Mouse (Mus musculus): ENCODE results near the gene Mettl26. TPM values are rescaled to one million over a fixed set of nuclear protein-coding genes. Genes with fewer than 3 reads are reported as not detected.

Mettl26 gene
- total and polyA plus RNA-seq, 2 experiments from 2014 or later: 64.8 to 67.3 TPM

DNA sequence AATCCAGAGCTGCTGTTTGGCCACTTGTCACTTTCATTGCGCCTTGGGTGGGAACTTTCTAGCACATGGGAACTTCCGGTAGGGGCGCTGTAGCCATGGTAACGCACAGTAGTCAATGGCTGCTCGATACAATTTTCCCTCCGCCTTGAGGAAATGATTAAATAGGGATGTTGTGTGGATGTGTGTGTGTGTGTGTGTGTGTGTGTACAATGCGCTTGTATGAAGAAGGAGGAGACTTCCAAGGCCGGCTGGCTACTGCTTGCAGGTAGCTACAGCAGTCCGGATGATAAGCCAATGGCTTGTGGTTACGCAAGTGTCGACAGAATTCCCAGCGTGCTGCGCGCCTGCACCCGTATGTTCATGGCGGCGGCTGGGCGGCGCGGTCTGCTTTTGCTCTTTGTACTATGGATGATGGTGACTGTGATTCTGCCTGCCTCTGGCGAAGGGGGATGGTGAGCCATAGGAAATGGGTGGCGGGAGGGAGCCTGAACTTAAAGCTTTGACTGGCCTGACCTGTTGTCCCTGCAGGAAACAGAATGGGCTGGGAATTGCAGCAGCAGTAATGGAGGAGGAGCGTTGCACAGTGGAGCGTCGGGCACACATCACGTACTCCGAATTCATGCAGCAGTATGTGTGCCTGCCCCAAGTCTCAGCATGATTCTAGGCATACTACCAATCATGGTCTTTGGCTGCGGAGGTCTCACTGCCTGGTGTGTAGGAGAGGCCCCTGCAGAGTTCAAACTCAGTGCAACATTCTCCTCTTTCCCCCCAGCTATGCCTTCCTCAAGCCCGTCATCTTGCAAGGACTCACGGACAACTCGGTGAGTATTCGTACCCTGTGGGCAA, 45.9 kb upstream of the Mettl26 start, which contains the start of gene Jmjd8:
Gene Jmjd8 (plus strand): TSS at position 156 of the 846 bp plus-strand sequence.
- peak; percentile 58 for ATAC-seq (ENCODE audit: low FRiP score)
- Histone ChIP-seq H3K4me3 (ENCODE audit: low read depth, low read length) (peak within 1 kb of the TSS; percentile 55), H3K27ac (ENCODE audit: low read depth, low read length) (peak within 1 kb of the TSS; percentile 95), H3K9ac (replicated peaks; ENCODE audit: low read length, poor library complexity, severe bottlenecking) (peak within 1 kb of the TSS; percentile 78), H3K4me1 (ENCODE audit: insufficient read depth, low read length) (peaks cover 28% of the 10 kb centered on the region), H3K4me2 (ENCODE audit: low read depth, low read length, poor library complexity, severe bottlenecking) (peak within 1 kb of the TSS; percentile 72), H3K9me3 (ENCODE audit: low read length) (no peaks in the 10 kb centered on the region), H3K36me3 (ENCODE audit: insufficient read depth, low read length) (peaks cover 37% of the 10 kb centered on the region), H3K27me3 (ENCODE audit: insufficient read depth, low read length) (no peaks in the 10 kb centered on the region)
- peak; percentile 79 for TF ChIP-seq CTCF (IDR thresholded peaks at IDR 0.05)
- DNase-seq (ENCODE audit: low spot score): peak; percentile 95
- WGBS: 1% methylated on average over 32 of the region's 32 CpGs

DNA sequence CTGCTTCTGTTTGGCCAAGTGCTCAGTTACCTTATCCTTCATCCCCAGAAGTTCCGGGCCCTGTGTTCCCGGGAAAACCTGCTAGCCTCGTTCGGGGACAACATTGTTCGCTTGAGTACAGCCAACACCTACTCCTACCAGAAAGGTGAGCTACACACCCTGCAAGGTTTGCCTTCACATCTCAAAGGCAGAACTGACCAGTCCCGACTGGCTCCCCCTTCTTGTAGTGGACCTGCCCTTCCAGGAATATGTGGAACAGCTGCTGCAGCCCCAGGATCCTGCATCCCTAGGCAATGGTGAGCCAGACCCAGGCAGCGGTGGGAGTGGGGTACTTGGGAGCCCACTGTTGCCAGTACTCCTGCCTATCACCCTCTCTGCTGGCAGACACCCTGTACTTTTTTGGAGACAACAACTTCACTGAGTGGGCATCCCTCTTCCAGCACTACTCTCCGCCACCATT, 45.3 kb upstream of the Mettl26 start:
- Histone ChIP-seq H3K4me1 (ENCODE audit: insufficient read depth, low read length) (peaks cover 28% of the 10 kb centered on the region), H3K9me3 (ENCODE audit: low read length) (no peaks in the 10 kb centered on the region), H3K36me3 (ENCODE audit: insufficient read depth, low read length) (peaks cover 37% of the 10 kb centered on the region), H3K4me2 (ENCODE audit: low read depth, low read length, poor library complexity, severe bottlenecking) (peak overlapping the region; percentile 72), H3K27me3 (ENCODE audit: insufficient read depth, low read length) (no peaks in the 10 kb centered on the region), H3K9ac (replicated peaks; ENCODE audit: low read length, poor library complexity, severe bottlenecking) (peak overlapping the region; percentile 78), H3K4me3 (ENCODE audit: low read depth, low read length) (peak overlapping the region; percentile 55), H3K27ac (ENCODE audit: low read depth, low read length) (peak overlapping the region; percentile 95)
- WGBS: 47% methylated on average over 8 of the region's 8 CpGs
- DNase-seq (ENCODE audit: low spot score) (no peak), ATAC-seq (ENCODE audit: low FRiP score) (no peak)
- TF ChIP-seq CTCF (IDR thresholded peaks at IDR 0.05): no peak

DNA sequence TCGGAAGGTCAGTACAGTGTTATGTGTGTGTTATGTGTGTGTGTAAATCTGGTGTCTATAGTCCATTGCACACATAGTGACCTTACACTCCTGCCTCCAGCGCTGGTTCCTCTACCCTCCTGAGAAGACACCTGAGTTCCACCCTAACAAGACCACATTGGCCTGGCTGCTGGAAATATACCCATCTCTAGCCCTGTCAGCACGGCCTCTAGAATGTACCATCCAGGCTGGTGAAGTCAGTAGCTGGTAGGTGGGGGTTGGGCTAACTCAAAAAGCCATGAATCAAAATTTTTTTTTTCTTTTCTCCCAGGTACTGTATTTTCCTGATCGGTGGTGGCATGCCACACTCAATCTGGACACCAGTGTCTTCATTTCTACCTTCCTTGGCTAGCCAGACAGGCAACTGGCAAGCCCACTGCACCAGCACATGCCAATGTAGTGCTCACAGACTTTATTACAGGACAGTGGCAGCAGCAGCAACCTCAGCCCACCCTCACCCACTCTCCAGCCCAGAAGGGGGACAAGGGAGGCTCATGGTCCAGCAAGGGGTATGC, 44.6 kb upstream of the Mettl26 start:
- no peaks in the 10 kb centered on the region for H3K27me3 ChIP-seq (ENCODE audit: insufficient read depth, low read length)
- peaks cover 31% of the 10 kb centered on the region for H3K4me1 ChIP-seq (ENCODE audit: insufficient read depth, low read length)
- no peak overlapping the region for H3K27ac ChIP-seq (ENCODE audit: low read depth, low read length)
- peak overlapping the region; percentile 72 for H3K4me2 ChIP-seq (ENCODE audit: low read depth, low read length, poor library complexity, severe bottlenecking)
- no peak for TF ChIP-seq CTCF (IDR thresholded peaks at IDR 0.05)
- peaks cover 43% of the 10 kb centered on the region for H3K36me3 ChIP-seq (ENCODE audit: insufficient read depth, low read length)
- H3K9ac ChIP-seq (replicated peaks; ENCODE audit: low read length, poor library complexity, severe bottlenecking): no peak overlapping the region
- WGBS: 85% methylated on average over 4 of the region's 4 CpGs
- no peak overlapping the region for H3K4me3 ChIP-seq (ENCODE audit: low read depth, low read length)
- no peak for ATAC-seq (ENCODE audit: low FRiP score)
- no peaks in the 10 kb centered on the region for H3K9me3 ChIP-seq (ENCODE audit: low read length)
- no peak for DNase-seq (ENCODE audit: low spot score)

DNA sequence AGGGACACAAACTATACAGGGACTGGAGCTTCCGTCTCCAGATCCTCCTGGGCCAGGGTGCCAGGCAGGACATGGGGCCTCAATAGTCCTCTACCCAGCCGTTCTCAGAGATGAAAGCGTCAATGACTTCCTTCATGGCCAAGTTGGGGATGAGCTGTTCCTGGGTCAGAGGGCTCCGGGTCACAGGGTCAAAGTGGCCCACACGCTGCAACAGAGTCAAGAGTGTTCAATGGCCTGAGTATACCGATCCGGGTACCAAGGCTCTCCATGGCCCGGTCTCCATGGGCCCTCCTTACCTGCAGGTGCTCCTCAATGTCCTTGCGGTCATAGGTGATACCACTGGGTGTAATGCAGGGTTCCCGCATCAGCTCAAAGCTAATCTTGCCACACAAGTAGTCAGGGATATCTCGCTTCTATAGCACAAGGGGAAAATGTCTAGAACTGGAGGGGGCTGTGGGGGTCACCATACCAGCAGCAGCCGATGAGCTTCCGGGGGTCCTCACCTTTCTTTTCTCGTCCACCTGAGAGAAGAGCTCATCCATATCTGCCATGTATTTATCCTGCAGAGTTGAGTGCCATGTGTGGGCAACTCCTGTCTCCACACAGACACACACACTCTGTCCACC, 44.0 kb upstream of the Mettl26 start:
- no peak overlapping the region for H3K27ac ChIP-seq (ENCODE audit: low read depth, low read length)
- H3K36me3 ChIP-seq (ENCODE audit: insufficient read depth, low read length): peaks cover 49% of the 10 kb centered on the region
- H3K4me2 ChIP-seq (ENCODE audit: low read depth, low read length, poor library complexity, severe bottlenecking): peak overlapping the region; percentile 76; the same call in 1 of the 2 replicates
- peaks cover 33% of the 10 kb centered on the region for H3K4me1 ChIP-seq (ENCODE audit: insufficient read depth, low read length)
- no peak for ATAC-seq (ENCODE audit: low FRiP score)
- no peaks in the 10 kb centered on the region for H3K27me3 ChIP-seq (ENCODE audit: insufficient read depth, low read length)
- WGBS: 85% methylated on average over 14 of the region's 14 CpGs
- H3K4me3 ChIP-seq (ENCODE audit: low read depth, low read length): no peak overlapping the region
- no peak for TF ChIP-seq CTCF (IDR thresholded peaks at IDR 0.05)
- no peak overlapping the region for H3K9ac ChIP-seq (replicated peaks; ENCODE audit: low read length, poor library complexity, severe bottlenecking)
- H3K9me3 ChIP-seq (ENCODE audit: low read length): no peaks in the 10 kb centered on the region
- DNase-seq (ENCODE audit: low spot score): no peak

DNA sequence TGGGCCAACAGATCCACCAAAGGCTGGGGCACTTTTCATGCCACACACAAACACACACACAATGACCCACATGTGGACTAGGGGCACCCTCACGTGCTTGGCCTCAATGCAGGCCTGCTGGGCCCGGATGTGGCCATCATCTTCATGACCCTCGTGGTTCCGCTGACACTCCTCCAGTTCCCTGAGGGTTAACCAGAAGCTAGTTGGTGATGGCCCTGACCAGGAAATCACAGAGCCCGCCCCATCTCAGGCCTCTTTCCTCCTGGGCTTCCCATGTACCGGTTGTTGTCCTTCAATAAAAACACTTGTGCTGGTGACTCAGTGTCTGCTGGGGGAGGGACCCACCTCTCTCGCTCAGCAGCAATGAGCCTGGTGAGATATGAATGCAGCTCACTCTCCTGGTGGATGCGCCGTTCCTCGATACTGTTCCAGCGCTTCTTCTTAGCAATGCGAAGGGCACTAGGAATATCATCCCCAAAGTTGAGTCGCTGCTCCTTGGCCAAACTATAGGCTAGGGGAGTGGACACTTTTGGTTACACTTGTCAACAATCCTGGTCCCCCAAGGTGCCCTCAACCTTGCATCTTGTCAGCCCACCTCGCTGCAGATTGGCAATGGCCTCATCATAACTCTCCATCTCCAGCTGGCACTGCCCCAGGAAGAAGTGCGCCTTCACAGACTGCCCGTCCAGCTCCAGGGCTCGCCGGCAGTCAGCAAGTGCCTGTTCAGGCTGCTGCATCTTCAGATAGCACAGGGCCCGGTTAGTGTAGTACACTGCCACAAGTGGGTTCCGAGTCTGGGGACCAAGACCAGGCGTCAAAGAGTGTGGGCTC, 43.2 kb upstream of the Mettl26 start:
- no peak for TF ChIP-seq CTCF (IDR thresholded peaks at IDR 0.05)
- H3K9ac ChIP-seq (replicated peaks; ENCODE audit: low read length, poor library complexity, severe bottlenecking): peak overlapping the region; percentile 86
- H3K4me3 ChIP-seq (ENCODE audit: low read depth, low read length): peak overlapping the region; percentile 81
- ATAC-seq (ENCODE audit: low FRiP score) (no peak), DNase-seq (ENCODE audit: low spot score) (no peak)
- peak overlapping the region; percentile 96 for H3K27ac ChIP-seq (ENCODE audit: low read depth, low read length)
- no peaks in the 10 kb centered on the region for H3K27me3 ChIP-seq (ENCODE audit: insufficient read depth, low read length)
- H3K4me1 ChIP-seq (ENCODE audit: insufficient read depth, low read length): peaks cover 39% of the 10 kb centered on the region
- no peaks in the 10 kb centered on the region for H3K9me3 ChIP-seq (ENCODE audit: low read length)
- H3K36me3 ChIP-seq (ENCODE audit: insufficient read depth, low read length): peaks cover 45% of the 10 kb centered on the region
- WGBS: 63% methylated on average over 21 of the region's 21 CpGs
- peak overlapping the region; percentile 76 for H3K4me2 ChIP-seq (ENCODE audit: low read depth, low read length, poor library complexity, severe bottlenecking)

All from midbrain, postnatal 0 days (tissue).